Mouse (Mus musculus) adrenal gland (tissue): ENCODE results near the gene Serpinb9b.
"Not testable (repeated sequence)": the region's sequence is repeated elsewhere in the genome, so short reads cannot be mapped to it uniquely, and the experiment has no call there.

Experiments
- intact Hi-C: fragments of 180-260 bp; cut with DNase I; formaldehyde crosslinking; loops from one replicate; pipeline ENCODE4 v1.15.1; 2025
- long read RNA-seq, 2 experiments: library from polyadenylated mRNA; unstranded; transcript quantifications; one replicate each; pipeline ENCODE4 v2.0.0; 2020; ENCODE audit warnings: borderline replicate concordance in 1 of 2; ENCODE audit not compliant: insufficient replicate concordance in 1 of 2

The Serpinb9b gene
- long read RNA-seq, experiment 1: 0 reads
- long read RNA-seq, experiment 2: 0 reads

DNA sequence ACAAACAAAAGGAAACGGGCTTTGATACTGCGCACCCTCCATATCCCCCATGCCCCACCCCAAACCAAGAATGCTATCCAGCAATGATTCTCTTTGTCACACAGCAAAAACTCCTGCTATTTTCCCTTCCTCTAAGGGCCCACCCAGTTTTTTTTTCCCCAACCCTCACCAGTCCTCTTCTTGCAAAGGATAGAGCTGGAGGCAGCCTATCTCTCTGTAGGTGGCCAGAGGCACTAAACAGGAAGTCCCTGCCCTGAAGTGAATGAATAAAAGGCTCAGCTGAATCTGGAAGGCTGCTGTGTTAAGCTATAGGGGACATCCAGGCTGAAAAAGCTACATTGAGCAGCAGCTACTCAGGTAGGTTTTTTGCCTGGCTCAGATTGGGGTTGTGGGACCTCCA, at the start of gene Serpinb9b:
Gene Serpinb9b, plus strand, starts transcription at position 173 of the 400 bp plus-strand sequence.
- intact Hi-C loops: no loop called here

DNA sequence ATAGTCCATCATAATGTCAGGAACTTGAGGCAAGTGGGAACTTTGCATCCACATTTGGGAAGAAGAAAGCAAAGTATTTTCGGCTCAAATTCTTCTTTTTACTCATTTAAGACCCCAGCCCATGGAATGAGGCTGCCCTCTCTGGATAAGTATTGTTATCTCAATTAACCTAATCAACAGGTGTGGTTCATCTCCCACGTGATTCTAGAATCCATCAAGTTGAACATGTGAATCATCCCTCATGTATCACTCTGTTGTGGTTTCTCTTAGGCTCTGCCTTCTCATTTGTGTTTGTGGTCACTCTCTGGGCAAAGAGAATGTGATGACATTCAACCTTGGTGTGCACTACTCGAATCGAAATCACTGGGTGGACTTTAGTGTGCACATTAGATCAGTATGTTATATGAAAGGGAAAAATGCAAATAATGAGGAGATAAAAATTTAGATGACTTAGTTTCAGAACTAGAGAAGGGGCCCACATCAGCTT, 44.6 kb upstream of the Serpinb9b start:
- intact Hi-C loops: no loop called here

GRCm38 (mm10) chr13:32986256-32986655, 41.0 kb upstream of the Serpinb9b start:
- intact Hi-C loops: no loop called here

DNA sequence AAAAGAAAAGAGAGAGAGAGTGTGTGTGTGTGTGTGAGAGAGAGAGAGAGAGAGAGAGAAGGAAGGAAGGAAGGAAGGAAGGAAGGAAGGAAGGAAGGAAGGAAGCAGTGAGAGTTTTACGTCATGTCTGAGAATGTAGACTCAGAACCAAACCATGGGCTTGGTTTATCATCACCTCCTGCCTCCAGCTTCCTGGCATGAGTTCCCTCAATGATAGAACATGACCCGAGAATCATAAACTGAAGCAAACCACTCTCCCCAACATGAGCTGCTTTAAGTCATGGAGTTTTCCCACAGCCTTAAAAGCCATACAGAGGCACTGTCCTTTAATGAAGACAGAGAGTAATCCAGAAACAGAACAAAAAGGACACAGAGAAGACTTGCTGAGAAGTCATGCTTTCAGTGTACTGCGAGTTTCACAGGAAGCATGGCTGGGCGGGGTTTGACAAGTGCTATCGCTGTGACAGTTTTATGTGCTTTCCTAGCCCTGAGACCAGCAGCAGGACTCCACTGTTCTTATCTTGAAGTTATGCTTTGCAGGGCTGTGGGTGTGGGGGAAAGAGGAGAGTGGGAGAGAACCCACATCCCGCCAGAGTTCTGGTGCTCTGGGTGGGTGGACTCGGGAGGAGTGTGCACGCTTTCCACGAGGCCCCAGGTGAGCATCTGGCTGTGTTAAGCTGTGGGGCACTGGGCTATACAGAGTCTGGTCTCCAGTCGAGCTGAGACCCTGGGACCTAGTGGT, 33.9 kb upstream of the Serpinb9b start:
- intact Hi-C loops: no loop called here

DNA sequence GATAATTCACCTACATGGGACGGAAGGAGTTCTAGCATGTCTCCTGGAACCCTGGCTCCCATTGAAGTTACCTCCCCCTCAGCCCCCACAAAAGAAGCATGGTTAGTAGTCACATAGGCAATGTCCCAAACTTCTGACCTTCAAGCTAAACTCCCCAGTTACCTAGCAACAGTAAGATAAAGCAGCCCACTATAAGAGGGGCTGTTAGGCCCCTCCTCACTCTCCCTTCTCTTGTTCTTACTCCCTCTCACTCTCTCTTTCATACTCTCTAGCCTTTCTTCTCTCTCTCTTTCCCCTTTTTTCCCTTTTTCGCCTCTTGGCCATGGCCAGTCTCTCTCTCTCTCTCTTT, 33.3 kb upstream of the Serpinb9b start:
- intact Hi-C loops: no loop called here

DNA sequence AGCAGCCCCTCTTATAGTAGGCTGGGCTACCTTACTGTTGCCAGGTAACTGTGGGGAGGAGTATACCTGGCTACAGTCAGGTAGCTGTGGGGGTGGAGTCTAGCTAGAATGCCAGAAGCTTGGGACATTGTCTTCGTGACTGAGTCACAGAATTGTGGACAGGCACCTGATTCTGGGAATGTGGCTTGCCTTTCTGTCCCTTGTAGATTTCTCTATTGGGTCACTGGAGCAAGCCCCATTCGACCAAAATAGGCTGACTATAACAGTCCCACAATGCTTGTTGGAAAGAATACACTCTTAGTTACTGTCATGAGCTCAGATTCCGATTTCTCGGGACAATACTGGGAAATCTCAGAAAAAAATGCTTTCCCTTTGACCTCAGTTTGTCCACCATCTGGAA, 32.2 kb upstream of the Serpinb9b start:
- intact Hi-C loops: no loop called here

DNA sequence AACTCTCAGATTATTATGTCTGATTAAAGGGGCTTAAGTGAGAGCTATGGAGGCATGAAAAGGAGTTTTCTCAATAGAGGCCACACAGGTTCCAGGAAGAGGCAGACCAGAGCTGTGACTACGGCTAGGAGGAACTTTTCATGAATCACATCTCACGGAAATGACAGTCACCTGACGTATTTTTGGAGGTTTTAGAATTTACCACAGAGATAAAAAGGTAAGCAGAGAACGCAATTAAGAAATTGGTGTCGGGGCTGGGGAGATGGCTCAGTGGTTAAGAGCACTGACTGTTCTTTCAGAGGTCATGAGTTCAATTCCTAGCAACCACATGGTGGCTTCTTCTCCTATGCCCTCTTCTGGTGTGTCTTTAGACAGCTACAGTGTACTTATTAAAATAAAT, 25.9 kb upstream of the Serpinb9b start:
- intact Hi-C loops: loop anchor here (10.0 kb wide), 1 partner anchor 97 kb away; no protein-coding TSS in a partner anchor

- intact Hi-C loops: loop anchor here (10.0 kb wide), 1 partner anchor 98 kb away; no protein-coding TSS in a partner anchor
Observed at GRCm38 (mm10) chr13:33002950-33003349, 24.3 kb upstream of the Serpinb9b start, which contains the start of gene Serpinb9. Serpinb9 (plus strand) TSS chr13:33003250.

GRCm38 (mm10) chr13:33003523-33004413, 23.4 kb upstream of the Serpinb9b start:
- intact Hi-C loops: loop anchor here (2.0 to 10.0 kb wide), 2 partner anchors 75 to 99 kb away; partner anchors contain the start of gene Serpinb1b

DNA sequence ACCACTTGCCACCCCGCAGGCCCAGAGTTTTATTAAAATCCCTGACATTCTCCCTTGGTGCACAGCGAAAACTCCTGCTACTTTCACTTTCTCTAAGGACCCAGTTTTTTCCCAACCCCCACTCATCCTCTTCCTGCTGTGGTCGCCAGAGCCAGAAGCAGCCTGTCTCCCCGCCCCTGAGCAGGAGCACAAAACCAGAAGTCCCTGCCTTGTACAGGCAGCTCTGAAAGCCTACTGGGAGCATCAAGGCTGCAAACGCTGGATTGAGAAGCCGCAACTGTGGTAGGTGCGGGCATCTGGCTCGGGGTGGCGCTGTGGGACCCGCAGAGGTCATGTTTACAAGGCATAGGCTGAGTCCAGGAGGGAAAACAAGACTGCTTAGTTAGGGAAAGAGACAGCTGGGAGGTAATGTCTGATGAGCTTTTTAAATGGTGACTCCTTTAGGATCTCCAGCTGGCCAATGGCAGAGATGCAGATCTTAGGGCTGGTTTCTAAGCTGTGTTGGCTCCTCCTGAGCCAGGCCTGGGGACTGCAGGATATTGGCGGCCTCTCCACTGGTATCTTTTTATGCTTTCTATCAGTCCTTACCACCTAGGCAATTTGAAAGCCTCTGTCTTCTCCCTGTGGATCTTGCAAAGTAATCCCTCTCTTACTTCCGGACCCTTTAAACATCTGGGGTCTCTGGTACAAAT, 22.7 kb upstream of the Serpinb9b start:
- intact Hi-C loops: loop anchor here (2.0 to 10.0 kb wide), 2 partner anchors 74 to 100 kb away; partner anchors contain the start of gene Serpinb1b

GRCm38 (mm10) chr13:33005501-33006075, 21.6 kb upstream of the Serpinb9b start:
- intact Hi-C loops: loop anchor here (2.0 to 10.0 kb wide), 2 partner anchors 73 to 101 kb away; partner anchors contain the start of gene Serpinb1b

- intact Hi-C loops: loop anchor here (10.0 kb wide), 1 partner anchor 102 kb away; no protein-coding TSS in a partner anchor
Observed at GRCm38 (mm10) chr13:33006555-33006954, 20.7 kb upstream of the Serpinb9b start.

- intact Hi-C loops: no loop called here
Observed at GRCm38 (mm10) chr13:33012395-33012794, 14.8 kb upstream of the Serpinb9b start.

GRCm38 (mm10) chr13:33013271-33013670, 13.9 kb upstream of the Serpinb9b start:
- intact Hi-C loops: no loop called here

DNA sequence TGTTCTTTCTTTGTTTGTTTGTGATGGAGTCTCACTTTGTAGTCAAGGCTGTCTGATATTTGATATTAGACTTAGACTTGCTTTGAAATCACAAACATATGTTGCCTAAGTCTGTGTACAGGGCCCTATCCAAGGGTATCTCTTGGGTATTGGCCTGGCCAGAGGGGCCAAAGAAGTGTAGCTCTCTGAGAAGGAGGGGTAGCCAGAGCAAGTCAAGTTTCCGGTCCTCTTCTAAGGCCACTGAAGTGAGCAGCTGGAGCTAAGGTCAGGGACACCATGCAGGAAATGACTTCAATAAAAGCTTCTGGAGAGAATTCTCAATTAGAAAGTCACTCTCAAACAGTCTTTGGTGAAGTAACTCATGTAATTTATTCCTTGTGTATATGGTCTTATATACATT, 4.8 kb upstream of the Serpinb9b start:
- intact Hi-C loops: no loop called here

DNA sequence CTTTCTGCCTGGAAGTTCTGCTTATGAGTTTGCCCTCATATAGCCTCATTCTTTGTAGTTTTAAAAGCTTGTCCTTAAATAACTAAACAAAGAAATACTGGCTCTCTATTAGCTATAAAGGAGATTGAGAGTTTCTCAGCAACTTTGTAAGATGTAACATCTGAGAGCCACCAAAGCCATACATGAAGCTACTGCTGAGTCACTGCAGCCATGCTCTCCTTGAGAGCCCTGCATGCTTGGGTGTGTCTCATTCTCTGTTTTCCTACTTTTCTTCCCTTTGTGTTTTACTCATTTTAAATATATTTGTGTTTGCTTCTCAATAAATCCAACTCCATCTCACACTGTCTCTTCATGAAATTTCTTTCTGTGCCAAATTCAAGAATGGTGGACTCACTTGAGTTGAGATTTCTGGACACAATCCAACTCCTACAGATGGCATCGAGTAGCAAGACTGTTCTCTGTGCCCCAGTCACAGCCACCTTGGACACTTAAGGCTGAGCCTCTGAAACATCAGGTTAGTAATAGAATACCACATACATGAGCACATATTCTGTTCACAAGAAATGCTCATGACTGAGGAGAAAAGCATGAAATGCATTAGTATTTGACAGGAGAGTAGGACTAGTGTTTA, 674 bp upstream of the Serpinb9b start:
- intact Hi-C loops: no loop called here

DNA sequence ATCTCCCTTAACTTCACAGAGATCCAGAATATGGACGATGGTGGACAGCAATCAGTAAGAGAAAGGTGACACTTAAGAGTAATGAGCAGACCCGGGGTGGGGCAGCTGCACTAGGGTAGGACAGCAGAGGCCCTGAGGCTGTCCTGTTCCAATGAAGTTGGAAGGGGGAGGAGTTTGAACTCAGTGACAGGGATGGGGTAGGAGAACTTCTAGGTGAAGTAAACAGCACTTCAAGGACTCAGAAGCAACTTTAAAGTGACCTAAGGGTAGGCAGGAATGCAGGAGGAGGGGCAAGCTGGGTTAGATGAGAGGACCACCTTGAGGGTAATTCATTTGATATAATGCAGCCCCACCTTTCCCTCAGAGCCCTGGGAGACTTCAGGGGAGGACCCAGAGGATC, 930 bp downstream of the Serpinb9b start:
- intact Hi-C loops: no loop called here

- intact Hi-C loops: no loop called here
Observed at GRCm38 (mm10) chr13:33028550-33028949, 1.3 kb downstream of the Serpinb9b start.

- intact Hi-C loops: not testable (repeated sequence)
Observed at GRCm38 (mm10) chr13:33029478-33029877, 2.3 kb downstream of the Serpinb9b start.

DNA sequence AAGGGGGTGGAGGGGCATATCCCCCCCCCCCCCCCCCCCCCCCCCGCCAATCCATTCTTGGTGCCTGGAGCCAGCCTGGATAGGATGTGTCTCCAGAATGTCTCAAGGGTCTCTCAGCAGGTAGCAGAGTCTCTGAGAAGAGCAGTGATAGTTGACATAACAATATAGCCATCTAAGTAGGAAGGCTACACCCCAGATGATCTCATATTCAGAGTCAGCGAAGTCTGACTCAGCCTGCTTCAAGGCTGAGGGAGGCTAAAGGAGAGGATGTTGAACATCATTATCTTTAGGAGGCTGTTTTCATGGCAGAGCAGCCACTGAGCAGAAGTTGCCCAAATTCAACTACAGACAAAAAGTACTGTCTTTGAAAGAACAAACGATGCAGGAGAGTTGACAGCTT, 3.1 kb downstream of the Serpinb9b start:
- intact Hi-C loops: no loop called here
